Comparison of ENCODE assay signal across 8 mouse cellular contexts in genomic region chr19:4148819-4149218, GRCm38 (mm10). TPM values are rescaled to one million over a fixed set of nuclear protein-coding genes. Genes with fewer than 3 reads are reported as not detected.
DNase-seq lines count a peak whose midpoint lies in the region; ATAC-seq and TF ChIP-seq lines count a peak whose summit lies in the region.

No protein-coding gene starts in this region.

- H3K36me3 ChIP-seq in lung, postnatal 0 days (ENCODE audit: insufficient read depth, low read length): peaks cover 3% of the 10 kb centered on the region; the same call in 1 of the 2 replicates
- peaks cover 36% of the 10 kb centered on the region for H3K36me3 ChIP-seq in embryonic facial prominence, embryonic 14.5 days (ENCODE audit: control insufficient read depth, insufficient read depth, low read length)
- H3K36me3 ChIP-seq in intestine, embryonic 16.5 days (ENCODE audit: control insufficient read depth, insufficient read depth, low read length): peaks cover 18% of the 10 kb centered on the region
- peaks cover 12% of the 10 kb centered on the region; the same call in 1 of the 2 replicates for H3K36me3 ChIP-seq in neural tube, embryonic 14.5 days (ENCODE audit: control insufficient read depth, insufficient read depth, low read length)

- ATAC-seq in lung, postnatal 0 days: peak; percentile 27
- peak; percentile 23; the same call in 1 of the 2 replicates for ATAC-seq in embryonic facial prominence, embryonic 14.5 days (ENCODE audit: low read depth)
- ATAC-seq in intestine, embryonic 16.5 days: peak; percentile 38
- peak; percentile 15 for ATAC-seq in neural tube, embryonic 14.5 days (ENCODE audit: low read depth)

- no peak for TF ChIP-seq EP300 in lung, postnatal 0 days (IDR thresholded peaks at IDR 0.05)

- H3K4me1 ChIP-seq in lung, postnatal 0 days (ENCODE audit: insufficient read depth, low read depth, low read length): peaks cover 12% of the 10 kb centered on the region; the same call in 1 of the 2 replicates
- peaks cover 11% of the 10 kb centered on the region; the same call in 1 of the 2 replicates for H3K4me1 ChIP-seq in embryonic facial prominence, embryonic 14.5 days (ENCODE audit: control insufficient read depth, insufficient read depth, low read length)
- H3K4me1 ChIP-seq in intestine, embryonic 16.5 days (ENCODE audit: control insufficient read depth, insufficient read depth, low read length): peaks cover 22% of the 10 kb centered on the region
- H3K4me1 ChIP-seq in neural tube, embryonic 14.5 days (ENCODE audit: control insufficient read depth, insufficient read depth, low read length): peaks cover 20% of the 10 kb centered on the region

- H3K4me2 ChIP-seq in lung, postnatal 0 days (replicated peaks; ENCODE audit: low read depth, low read length): peak overlapping the region; percentile 79
- H3K4me2 ChIP-seq in embryonic facial prominence, embryonic 14.5 days (ENCODE audit: low read depth, low read length): peak overlapping the region; percentile 75
- peak overlapping the region; percentile 84 for H3K4me2 ChIP-seq in intestine, embryonic 16.5 days (ENCODE audit: low read depth, low read length)
- H3K4me2 ChIP-seq in neural tube, embryonic 14.5 days (ENCODE audit: low read depth, low read length): peak overlapping the region; percentile 89

- DNase-seq in lung, postnatal 0 days (ENCODE audit: low spot score): no peak
- DNase-seq in lung, postnatal 36 days: no peak
- no peak for DNase-seq in embryonic facial prominence, embryonic 14.5 days (ENCODE audit: low spot score)
- DNase-seq in layer of hippocampus, postnatal 10 days (ENCODE audit: low spot score in 2 of 2): no peak
- DNase-seq in right cerebral cortex, postnatal 10 days (ENCODE audit: low spot score in 2 of 2): no peak
- no peak for DNase-seq in urinary bladder, postnatal 14 days (ENCODE audit: low spot score)

- peak overlapping the region; percentile 87 for H3K27ac ChIP-seq in lung, postnatal 0 days (ENCODE audit: low read length)
- peak overlapping the region; percentile 59 for H3K27ac ChIP-seq in embryonic facial prominence, embryonic 14.5 days (replicated peaks; ENCODE audit: low read depth, low read length)
- peak overlapping the region; percentile 74 for H3K27ac ChIP-seq in intestine, embryonic 16.5 days (ENCODE audit: low read length)
- peak overlapping the region; percentile 67 for H3K27ac ChIP-seq in neural tube, embryonic 14.5 days (ENCODE audit: low read depth, low read length)

- H3K9me3 ChIP-seq in lung, postnatal 0 days (ENCODE audit: low read length): no peaks in the 10 kb centered on the region
- no peaks in the 10 kb centered on the region for H3K9me3 ChIP-seq in embryonic facial prominence, embryonic 14.5 days (ENCODE audit: control insufficient read depth, low read length)
- no peaks in the 10 kb centered on the region for H3K9me3 ChIP-seq in intestine, embryonic 16.5 days (ENCODE audit: control insufficient read depth, low read length)
- no peaks in the 10 kb centered on the region for H3K9me3 ChIP-seq in neural tube, embryonic 14.5 days (ENCODE audit: control insufficient read depth, low read length)

- TF ChIP-seq CTCF in lung, postnatal 0 days (IDR thresholded peaks at IDR 0.05): no peak

- 0% methylated on average over 6 of the region's 8 CpGs for WGBS in lung, postnatal 0 days
- 3% methylated on average over 8 of the region's 8 CpGs for WGBS in embryonic facial prominence, embryonic 14.5 days
- WGBS in intestine, embryonic 16.5 days: 2% methylated on average over 7 of the region's 8 CpGs
- WGBS in neural tube, embryonic 14.5 days: 6% methylated on average over 8 of the region's 8 CpGs

- H3K27me3 ChIP-seq in lung, postnatal 0 days (replicated peaks; ENCODE audit: insufficient read depth, low read length): no peaks in the 10 kb centered on the region
- no peaks in the 10 kb centered on the region for H3K27me3 ChIP-seq in embryonic facial prominence, embryonic 14.5 days (replicated peaks; ENCODE audit: control insufficient read depth, insufficient read depth, low read length)
- H3K27me3 ChIP-seq in intestine, embryonic 16.5 days (replicated peaks; ENCODE audit: control insufficient read depth, insufficient read depth, low read length): no peaks in the 10 kb centered on the region
- no peaks in the 10 kb centered on the region for H3K27me3 ChIP-seq in neural tube, embryonic 14.5 days (ENCODE audit: control insufficient read depth, insufficient read depth, low read length)

- H3K4me3 ChIP-seq in lung, postnatal 0 days (ENCODE audit: low read depth, low read length): peak overlapping the region; percentile 90
- peak overlapping the region; percentile 87 for H3K4me3 ChIP-seq in embryonic facial prominence, embryonic 14.5 days (ENCODE audit: low read depth, low read length)
- H3K4me3 ChIP-seq in intestine, embryonic 16.5 days (ENCODE audit: low read length): peak overlapping the region; percentile 82
- peak overlapping the region; percentile 90 for H3K4me3 ChIP-seq in neural tube, embryonic 14.5 days (ENCODE audit: low read depth, low read length)

- H3K9ac ChIP-seq in lung, postnatal 0 days (replicated peaks; ENCODE audit: low read depth): peak overlapping the region; percentile 90
- H3K9ac ChIP-seq in embryonic facial prominence, embryonic 14.5 days (ENCODE audit: low read depth, low read length): peak overlapping the region; percentile 90
- H3K9ac ChIP-seq in intestine, embryonic 16.5 days (ENCODE audit: low read depth, low read length): peak overlapping the region; percentile 95
- H3K9ac ChIP-seq in neural tube, embryonic 14.5 days (replicated peaks; ENCODE audit: low read depth, low read length): peak overlapping the region; percentile 76

RNA-seq across cellular contexts. Expression of gene Coro1b, which starts 0.4 kb away (rescaled TPM):
- polyA plus RNA-seq in lung, postnatal 0 days (2015; fragmentation: Nextera tagmentation; extraction: Ambion mirVana): 183 and 192 TPM in 2 replicates
- polyA plus RNA-seq in embryonic facial prominence, embryonic 14.5 days (2014; fragmentation: Nextera tagmentation; extraction: Ambion mirVana): 139 and 162 TPM in 2 replicates
- polyA plus RNA-seq in intestine, embryonic 16.5 days (2015; fragmentation: Nextera tagmentation; extraction: Ambion mirVana): 264 and 288 TPM in 2 replicates
- 86.9 and 105 TPM in 2 replicates for polyA plus RNA-seq in neural tube, embryonic 14.5 days (2014; fragmentation: Nextera tagmentation; extraction: Ambion mirVana)
- 10 to 100 TPM; 82.0 to 88.5 TPM for total RNA-seq in layer of hippocampus, postnatal 10 days (2021)

RNA-seq across cellular contexts. Expression of gene Ptprcap, which starts 4.6 kb away (rescaled TPM):
- polyA plus RNA-seq in lung, postnatal 0 days (2015; fragmentation: Nextera tagmentation; extraction: Ambion mirVana): 3.4 and 3.7 TPM in 2 replicates
- polyA plus RNA-seq in embryonic facial prominence, embryonic 14.5 days (2014; fragmentation: Nextera tagmentation; extraction: Ambion mirVana): 5.1 and 6.7 TPM in 2 replicates
- 5.8 and 6.7 TPM in 2 replicates for polyA plus RNA-seq in intestine, embryonic 16.5 days (2015; fragmentation: Nextera tagmentation; extraction: Ambion mirVana)
- 0.51 and 1.0 TPM in 2 replicates for polyA plus RNA-seq in neural tube, embryonic 14.5 days (2014; fragmentation: Nextera tagmentation; extraction: Ambion mirVana)
- total RNA-seq in layer of hippocampus, postnatal 10 days (2021): 1 to 10 TPM; 1.3 to 2.5 TPM

RNA-seq across cellular contexts. Expression of gene Cabp4, which starts 5.0 kb away (rescaled TPM):
- polyA plus RNA-seq in lung, postnatal 0 days (2015; fragmentation: Nextera tagmentation; extraction: Ambion mirVana): 0.08 and 0.10 TPM in 2 replicates
- polyA plus RNA-seq in embryonic facial prominence, embryonic 14.5 days (2014; fragmentation: Nextera tagmentation; extraction: Ambion mirVana): 0.12 TPM in 1 of 2 replicates, not detected in the other
- 0.11 and 0.20 TPM in 2 replicates for polyA plus RNA-seq in intestine, embryonic 16.5 days (2015; fragmentation: Nextera tagmentation; extraction: Ambion mirVana)
- polyA plus RNA-seq in neural tube, embryonic 14.5 days (2014; fragmentation: Nextera tagmentation; extraction: Ambion mirVana): 0.13 and 0.31 TPM in 2 replicates
- under 1 TPM in 1 of 2 experiments, not detected in 1; 0.30 TPM for total RNA-seq in layer of hippocampus, postnatal 10 days (2021)

RNA-seq across cellular contexts. Expression of gene Gpr152, which starts 9.2 kb away (rescaled TPM):
- polyA plus RNA-seq in lung, postnatal 0 days (2015; fragmentation: Nextera tagmentation; extraction: Ambion mirVana): not detected in 2 replicates
- polyA plus RNA-seq in embryonic facial prominence, embryonic 14.5 days (2014; fragmentation: Nextera tagmentation; extraction: Ambion mirVana): 0.08 TPM in 1 of 2 replicates, not detected in the other
- 0.04 TPM in 1 of 2 replicates, not detected in the other for polyA plus RNA-seq in intestine, embryonic 16.5 days (2015; fragmentation: Nextera tagmentation; extraction: Ambion mirVana)
- polyA plus RNA-seq in neural tube, embryonic 14.5 days (2014; fragmentation: Nextera tagmentation; extraction: Ambion mirVana): not detected in 2 replicates
- not detected for total RNA-seq in layer of hippocampus, postnatal 10 days (2021)

RNA-seq across cellular contexts. Expression of gene Rps6kb2, which starts 14.3 kb away (rescaled TPM):
- 28.4 and 35.1 TPM in 2 replicates for polyA plus RNA-seq in lung, postnatal 0 days (2015; fragmentation: Nextera tagmentation; extraction: Ambion mirVana)
- polyA plus RNA-seq in embryonic facial prominence, embryonic 14.5 days (2014; fragmentation: Nextera tagmentation; extraction: Ambion mirVana): 34.1 and 43.2 TPM in 2 replicates
- polyA plus RNA-seq in intestine, embryonic 16.5 days (2015; fragmentation: Nextera tagmentation; extraction: Ambion mirVana): 43.9 and 49.7 TPM in 2 replicates
- 40.9 and 45.1 TPM in 2 replicates for polyA plus RNA-seq in neural tube, embryonic 14.5 days (2014; fragmentation: Nextera tagmentation; extraction: Ambion mirVana)
- total RNA-seq in layer of hippocampus, postnatal 10 days (2021): 10 to 100 TPM; 31.6 to 39.9 TPM
